Mouse (Mus musculus) midbrain, embryonic 10.5 days (tissue): ENCODE measurements around the gene Pabpn1l. TPM values are rescaled to one million over a fixed set of nuclear protein-coding genes. Genes with fewer than 3 reads are reported as not detected.
"Not testable (repeated sequence)": the region's sequence is repeated elsewhere in the genome, so short reads cannot be mapped to it uniquely, and the experiment has no call there.

Experiments
- DNase-seq: peaks from one replicate; pipeline ENCODE4 v3.0.0-alpha.2; 2017; ENCODE audit warnings: low spot score
- H3K27ac ChIP-seq: fragments of 300-500 bp; sonication (generic); replicated peaks from 2 replicates; pipeline ENCODE4 v1.5.1; 2016; ENCODE audit warnings: mild to moderate bottlenecking
- H3K27me3 ChIP-seq: fragments of 300-500 bp; sonication (generic); 2 replicates; pipeline ENCODE4 v1.6.1; 2016; ENCODE audit warnings: low read depth, mild to moderate bottlenecking; ENCODE audit not compliant: poor library complexity, severe bottlenecking
- H3K36me3 ChIP-seq: fragments of 300-500 bp; sonication (generic); 2 replicates; pipeline ENCODE4 v1.6.1; 2016; ENCODE audit warnings: mild to moderate bottlenecking, moderate library complexity
- H3K4me1 ChIP-seq: fragments of 300-500 bp; sonication (generic); 2 replicates; pipeline ENCODE4 v1.6.1; 2016
- H3K4me3 ChIP-seq: fragments of 300-500 bp; sonication (generic); 2 replicates; pipeline ENCODE4 v1.5.1; 2016; ENCODE audit warnings: mild to moderate bottlenecking, moderate library complexity
- H3K9me3 ChIP-seq: fragments of 300-500 bp; sonication (generic); replicated peaks from 2 replicates; pipeline ENCODE4 v1.6.1; 2016; ENCODE audit warnings: mild to moderate bottlenecking
- WGBS: fragments of 180-500 bp; shearing (Covaris S2); methylation state at CpG from one replicate; pipeline ENCODE4 v1.1.7; 2016; 5-methylcytosine and 5-hydroxymethylcytosine counted together
- polyA plus RNA-seq: library from polyadenylated mRNA; unstranded; fragments of >200 nt; fragmentation: Nextera tagmentation; extraction: Ambion mirVana; gene quantifications from 2 replicates; pipeline ENCODE4 v1.2.1, GENCODE M21; 2016

The Pabpn1l gene
- polyA plus RNA-seq, 1 experiment from 2014 or later, result not detected

GRCm38 (mm10) chr8:122577116-122577515, 45.4 kb downstream of the Pabpn1l start:
- Histone ChIP-seq H3K4me1 (peaks cover 66% of the 10 kb centered on the region), H3K9me3 (no peaks in the 10 kb centered on the region), H3K27ac (peak overlapping the region; percentile 86), H3K4me3 (peak overlapping the region; percentile 66), H3K36me3 (peaks cover 33% of the 10 kb centered on the region), H3K27me3 (no peaks in the 10 kb centered on the region)
- DNase-seq, result no peak
- WGBS, result 42% methylated on average over 10 of the region's 10 CpGs

GRCm38 (mm10) chr8:122576648-122577022, 45.9 kb downstream of the Pabpn1l start, which contains the start of gene Aprt:
Aprt (minus strand) TSS chr8:122576909.
- Histone ChIP-seq H3K4me1 (peaks cover 71% of the 10 kb centered on the region), H3K27ac (peak within 1 kb of the TSS; percentile 86)
- WGBS, result under 1% methylated on average over 39 of the region's 39 CpGs

GRCm38 (mm10) chr8:122575735-122576647, 46.5 kb downstream of the Pabpn1l start:
- Histone ChIP-seq H3K27ac (peak overlapping the region; percentile 86), H3K4me1 (peaks cover 77% of the 10 kb centered on the region), H3K9me3 (no peaks in the 10 kb centered on the region), H3K27me3 (no peaks in the 10 kb centered on the region), H3K4me3 (peak overlapping the region; percentile 66), H3K36me3 (peaks cover 44% of the 10 kb centered on the region)
- 19% methylated on average over 21 of the region's 21 CpGs for WGBS
- peak; percentile 35 for DNase-seq

More at GRCm38 (mm10) chr8:122576648-122577022, 45.9 kb downstream of the Pabpn1l start, which contains the start of gene Aprt:
- no peaks in the 10 kb centered on the region for H3K9me3 ChIP-seq
- H3K27me3 ChIP-seq, result no peaks in the 10 kb centered on the region
- peak within 1 kb of the TSS; percentile 66 for H3K4me3 ChIP-seq
- peaks cover 37% of the 10 kb centered on the region for H3K36me3 ChIP-seq
- peak; percentile 91 for DNase-seq

GRCm38 (mm10) chr8:122575286-122575685, 47.3 kb downstream of the Pabpn1l start:
- H3K9me3 ChIP-seq, result no peaks in the 10 kb centered on the region
- 77% methylated on average over 8 of the region's 8 CpGs for WGBS
- H3K27ac ChIP-seq, result no peak overlapping the region
- no peak for DNase-seq
- peak overlapping the region; percentile 66 for H3K4me3 ChIP-seq
- peaks cover 82% of the 10 kb centered on the region for H3K4me1 ChIP-seq
- no peaks in the 10 kb centered on the region for H3K27me3 ChIP-seq
- H3K36me3 ChIP-seq, result peaks cover 51% of the 10 kb centered on the region

GRCm38 (mm10) chr8:122574667-122575251, 47.8 kb downstream of the Pabpn1l start:
- no peak for DNase-seq
- peaks cover 56% of the 10 kb centered on the region for H3K36me3 ChIP-seq
- peaks cover 85% of the 10 kb centered on the region for H3K4me1 ChIP-seq
- H3K9me3 ChIP-seq, result no peaks in the 10 kb centered on the region
- H3K27me3 ChIP-seq, result no peaks in the 10 kb centered on the region
- H3K4me3 ChIP-seq, result peak overlapping the region; percentile 66
- WGBS, result 51% methylated on average over 10 of the region's 10 CpGs
- H3K27ac ChIP-seq, result no peak overlapping the region

- H3K4me1 ChIP-seq, result peaks cover 86% of the 10 kb centered on the region
- H3K36me3 ChIP-seq, result peaks cover 61% of the 10 kb centered on the region
- H3K27me3 ChIP-seq, result no peaks in the 10 kb centered on the region
- H3K27ac ChIP-seq, result no peak overlapping the region
- H3K9me3 ChIP-seq, result no peaks in the 10 kb centered on the region
- 74% methylated on average over 3 of the region's 3 CpGs for WGBS
- DNase-seq, result no peak
- no peak overlapping the region for H3K4me3 ChIP-seq
Measured at GRCm38 (mm10) chr8:122574264-122574663, 48.3 kb downstream of the Pabpn1l start.

GRCm38 (mm10) chr8:122573577-122573976, 49.0 kb downstream of the Pabpn1l start:
- no peak for DNase-seq
- Histone ChIP-seq H3K27ac (peak overlapping the region; percentile 59; the same call in 1 of the 2 replicates), H3K36me3 (peaks cover 66% of the 10 kb centered on the region)

GRCm38 (mm10) chr8:122573176-122573575, 49.4 kb downstream of the Pabpn1l start:
- H3K27me3 ChIP-seq, H3K4me3 ChIP-seq, H3K9me3 ChIP-seq, DNase-seq: not testable (repeated sequence)
- Histone ChIP-seq H3K4me1 (peaks cover 90% of the 10 kb centered on the region), H3K36me3 (peaks cover 66% of the 10 kb centered on the region), H3K27ac (peak overlapping the region; percentile 59; the same call in 1 of the 2 replicates)
- 42% methylated on average over 4 of the region's 4 CpGs for WGBS

More at GRCm38 (mm10) chr8:122573577-122573976, 49.0 kb downstream of the Pabpn1l start:
- Histone ChIP-seq H3K27me3 (no peaks in the 10 kb centered on the region), H3K4me1 (peaks cover 87% of the 10 kb centered on the region), H3K4me3 (no peak overlapping the region; the same call in 1 of the 2 replicates), H3K9me3 (no peaks in the 10 kb centered on the region)
- 53% methylated on average over 9 of the region's 9 CpGs for WGBS

GRCm38 (mm10) chr8:122572751-122573150, 49.8 kb downstream of the Pabpn1l start:
- peaks cover 66% of the 10 kb centered on the region for H3K36me3 ChIP-seq
- H3K4me1 ChIP-seq, result peaks cover 93% of the 10 kb centered on the region

GRCm38 (mm10) chr8:122571750-122572267, 50.7 kb downstream of the Pabpn1l start:
- H3K36me3 ChIP-seq, result peaks cover 66% of the 10 kb centered on the region
- H3K4me3 ChIP-seq, result no peak overlapping the region
- 92% methylated on average over 17 of the region's 17 CpGs for WGBS
- no peak for DNase-seq
- H3K27me3 ChIP-seq, result no peaks in the 10 kb centered on the region
- H3K4me1 ChIP-seq, result peaks cover 92% of the 10 kb centered on the region
- no peaks in the 10 kb centered on the region for H3K9me3 ChIP-seq
- H3K27ac ChIP-seq, result no peak overlapping the region

More at GRCm38 (mm10) chr8:122572751-122573150, 49.8 kb downstream of the Pabpn1l start:
- H3K27ac ChIP-seq, result 0 out of 2 replicates have a peak overlapping the region, but pooled peaks have one; percentile 59
- DNase-seq, result no peak
- no peaks in the 10 kb centered on the region for H3K27me3 ChIP-seq
- H3K9me3 ChIP-seq, result no peaks in the 10 kb centered on the region
- WGBS, result 92% methylated on average over 3 of the region's 3 CpGs
- no peak overlapping the region for H3K4me3 ChIP-seq

- H3K9me3 ChIP-seq, result no peaks in the 10 kb centered on the region
- H3K27ac ChIP-seq, result no peak overlapping the region
- H3K4me3 ChIP-seq, result no peak overlapping the region
- DNase-seq, result no peak
- peaks cover 66% of the 10 kb centered on the region for H3K36me3 ChIP-seq
- 94% methylated on average over 11 of the region's 11 CpGs for WGBS
- no peaks in the 10 kb centered on the region for H3K27me3 ChIP-seq
- H3K4me1 ChIP-seq, result peaks cover 92% of the 10 kb centered on the region
Measured at GRCm38 (mm10) chr8:122571153-122571552, 51.4 kb downstream of the Pabpn1l start.

GRCm38 (mm10) chr8:122569996-122570395, 52.5 kb downstream of the Pabpn1l start:
- H3K9me3 ChIP-seq, result no peaks in the 10 kb centered on the region
- no peak for DNase-seq
- H3K27me3 ChIP-seq, result no peaks in the 10 kb centered on the region
- peaks cover 65% of the 10 kb centered on the region for H3K36me3 ChIP-seq
- H3K27ac ChIP-seq, result no peak overlapping the region
- H3K4me3 ChIP-seq, result peak overlapping the region; percentile 95
- 96% methylated on average over 16 of the region's 16 CpGs for WGBS
- H3K4me1 ChIP-seq, result peaks cover 81% of the 10 kb centered on the region
